Mouse (Mus musculus): ENCODE measurements around the gene Abhd2.

Abhd2 gene

GRCm38 (mm10) chr7:79369416-79369815 is 96.4 kb downstream of the Abhd2 start:
- DNase-seq (ENCODE audit: extremely low spot score, low read depth, low spot score) = no peak

GRCm38 (mm10) chr7:79371321-79371879 is 98.4 kb downstream of the Abhd2 start:
- DNase-seq (ENCODE audit: extremely low spot score, low read depth, low spot score) = no peak

GRCm38 (mm10) chr7:79374017-79374416 is 101.0 kb downstream of the Abhd2 start:
- no peak for DNase-seq (ENCODE audit: extremely low spot score, low read depth, low spot score)

- no peak for DNase-seq (ENCODE audit: extremely low spot score, low read depth, low spot score)
These were observed 102.6 kb downstream of the Abhd2 start for GRCm38 (mm10) chr7:79375594-79375993.

GRCm38 (mm10) chr7:79376516-79377275 is 103.7 kb downstream of the Abhd2 start:
- no peak for DNase-seq (ENCODE audit: extremely low spot score, low read depth, low spot score)

GRCm38 (mm10) chr7:79386422-79387133 is 113.6 kb downstream of the Abhd2 start, which contains the start of gene Rlbp1:
Gene Rlbp1, minus strand, starts transcription at chr7:79387048.
- DNase-seq (ENCODE audit: extremely low spot score, low read depth, low spot score) = no peak

GRCm38 (mm10) chr7:79387140-79387539 is 114.1 kb downstream of the Abhd2 start:
- no peak for DNase-seq (ENCODE audit: extremely low spot score, low read depth, low spot score)

GRCm38 (mm10) chr7:79387991-79388390 is 115.0 kb downstream of the Abhd2 start:
- DNase-seq (ENCODE audit: extremely low spot score, low read depth, low spot score) = no peak

GRCm38 (mm10) chr7:79388671-79389206 is 115.7 kb downstream of the Abhd2 start:
- no peak for DNase-seq (ENCODE audit: extremely low spot score, low read depth, low spot score)

- DNase-seq (ENCODE audit: extremely low spot score, low read depth, low spot score) = no peak
These were observed 117.2 kb downstream of the Abhd2 start for GRCm38 (mm10) chr7:79390141-79390708.

- no peak for DNase-seq (ENCODE audit: extremely low spot score, low read depth, low spot score)
These were observed 118.5 kb downstream of the Abhd2 start for GRCm38 (mm10) chr7:79391471-79391870.

GRCm38 (mm10) chr7:79391883-79392649 is 119.1 kb downstream of the Abhd2 start, which contains the start of gene Fanci:
Gene Fanci, plus strand, starts transcription at chr7:79391929.
- DNase-seq (ENCODE audit: extremely low spot score, low read depth, low spot score) = peak; percentile 91

- DNase-seq (ENCODE audit: extremely low spot score, low read depth, low spot score) = no peak
These were observed 120.0 kb downstream of the Abhd2 start for GRCm38 (mm10) chr7:79392860-79393513.

- DNase-seq (ENCODE audit: extremely low spot score, low read depth, low spot score) = no peak
These were observed 120.9 kb downstream of the Abhd2 start for GRCm38 (mm10) chr7:79393924-79394323.

GRCm38 (mm10) chr7:79394666-79395065 is 121.7 kb downstream of the Abhd2 start:
- no peak for DNase-seq (ENCODE audit: extremely low spot score, low read depth, low spot score)

GRCm38 (mm10) chr7:79395186-79395585 is 122.2 kb downstream of the Abhd2 start:
- DNase-seq (ENCODE audit: extremely low spot score, low read depth, low spot score) = no peak

- DNase-seq (ENCODE audit: extremely low spot score, low read depth, low spot score) = no peak
These were observed 124.5 kb downstream of the Abhd2 start for GRCm38 (mm10) chr7:79397446-79397963.

- no peak for DNase-seq (ENCODE audit: extremely low spot score, low read depth, low spot score)
These were observed 125.4 kb downstream of the Abhd2 start for GRCm38 (mm10) chr7:79398426-79398825.

GRCm38 (mm10) chr7:79398971-79399370 is 126.0 kb downstream of the Abhd2 start:
- no peak for DNase-seq (ENCODE audit: extremely low spot score, low read depth, low spot score)

- DNase-seq (ENCODE audit: extremely low spot score, low read depth, low spot score) = no peak
These were observed 127.3 kb downstream of the Abhd2 start for GRCm38 (mm10) chr7:79400296-79400695.
